Mouse (Mus musculus) heart, adult 9 months (tissue): ENCODE measurements around the gene Fam207a.

Source experiments
- DNase-seq, 2 experiments: peaks; one replicate each; pipeline ENCODE4 v3.0.0; 2022; ENCODE audit warnings: low spot score in 2 of 2

The Fam207a gene

DNA sequence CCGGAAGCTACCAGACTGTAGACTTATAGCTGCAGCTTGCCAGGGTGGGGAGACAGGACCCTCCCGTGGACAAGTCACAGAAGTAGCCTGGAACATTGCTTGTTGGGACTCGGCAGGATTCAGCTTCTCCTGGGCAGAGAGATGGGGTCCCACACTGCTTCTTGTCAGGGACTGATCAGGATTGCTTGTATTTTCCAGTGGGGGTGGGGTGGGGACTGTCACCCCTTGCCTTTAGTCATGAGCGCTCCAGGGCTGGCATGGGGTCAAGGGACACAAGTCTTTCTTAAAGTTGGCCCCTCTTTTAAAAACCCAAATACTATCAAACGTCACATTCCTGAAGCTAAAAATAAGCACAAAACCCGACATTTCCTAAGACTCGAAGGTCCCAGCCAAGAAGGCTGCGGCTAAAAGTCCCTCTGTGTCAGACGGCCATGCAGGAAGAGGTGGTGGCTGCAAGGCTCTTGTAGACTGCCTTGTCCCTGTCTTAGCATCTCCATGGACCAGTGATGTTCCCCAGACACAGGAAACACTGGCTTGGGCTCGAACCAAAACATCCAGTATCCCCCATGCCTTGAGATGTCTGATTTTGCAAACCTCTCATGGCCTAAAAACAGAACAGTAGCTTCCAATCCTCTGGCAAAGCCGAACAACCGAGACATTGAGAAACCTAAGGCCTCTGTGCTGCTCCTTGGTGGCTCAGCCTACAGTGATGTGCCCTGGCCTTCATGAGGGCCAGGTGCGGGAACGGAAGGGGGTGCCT is 60.2 kb downstream of the Fam207a start:
- DNase-seq, result peak in 1 of 2 experiments; percentile 65

DNA sequence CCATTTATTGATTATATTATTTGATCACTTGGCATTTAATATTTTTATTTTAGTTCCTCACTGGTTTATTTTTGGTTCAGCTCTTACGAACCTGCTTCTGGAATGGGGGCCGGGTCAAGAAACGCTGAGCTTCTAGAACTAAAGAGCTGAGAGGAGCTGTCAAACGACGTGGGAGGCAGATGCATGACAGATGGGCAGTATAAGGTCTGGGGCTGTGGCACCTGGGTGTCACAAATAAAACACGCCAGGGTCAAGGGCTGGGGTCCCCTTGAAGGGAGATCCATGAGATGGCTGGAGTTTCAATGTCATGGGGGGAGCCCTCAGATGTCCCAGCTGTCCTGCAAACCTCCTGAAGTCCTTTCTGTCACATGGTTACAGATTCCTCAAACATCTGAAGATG is 60.8 kb downstream of the Fam207a start:
- DNase-seq, result no peak

DNA sequence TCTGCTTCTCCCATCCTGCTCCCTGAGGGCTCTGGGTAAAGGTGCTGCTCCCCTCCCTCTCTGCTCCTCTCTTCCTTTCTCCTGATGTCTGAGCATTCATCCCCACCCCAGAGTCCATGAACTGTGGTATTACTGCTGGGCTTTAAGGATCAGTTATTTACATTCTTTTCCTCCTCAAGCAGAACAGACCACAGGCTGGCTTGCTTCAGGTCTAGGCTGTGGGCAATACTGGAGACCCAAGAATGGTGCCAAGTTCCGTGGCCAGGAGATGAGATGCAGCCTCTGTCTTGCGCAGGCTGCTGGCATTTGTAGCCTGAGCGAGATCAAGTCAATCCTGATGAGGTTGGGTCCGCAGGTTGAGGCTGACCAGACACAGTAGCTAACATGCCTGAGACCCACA is 63.8 kb downstream of the Fam207a start:
- no peak for DNase-seq

- no peak for DNase-seq
These were observed 65.5 kb downstream of the Fam207a start for GRCm38 (mm10) chr10:77450159-77450464.

DNA sequence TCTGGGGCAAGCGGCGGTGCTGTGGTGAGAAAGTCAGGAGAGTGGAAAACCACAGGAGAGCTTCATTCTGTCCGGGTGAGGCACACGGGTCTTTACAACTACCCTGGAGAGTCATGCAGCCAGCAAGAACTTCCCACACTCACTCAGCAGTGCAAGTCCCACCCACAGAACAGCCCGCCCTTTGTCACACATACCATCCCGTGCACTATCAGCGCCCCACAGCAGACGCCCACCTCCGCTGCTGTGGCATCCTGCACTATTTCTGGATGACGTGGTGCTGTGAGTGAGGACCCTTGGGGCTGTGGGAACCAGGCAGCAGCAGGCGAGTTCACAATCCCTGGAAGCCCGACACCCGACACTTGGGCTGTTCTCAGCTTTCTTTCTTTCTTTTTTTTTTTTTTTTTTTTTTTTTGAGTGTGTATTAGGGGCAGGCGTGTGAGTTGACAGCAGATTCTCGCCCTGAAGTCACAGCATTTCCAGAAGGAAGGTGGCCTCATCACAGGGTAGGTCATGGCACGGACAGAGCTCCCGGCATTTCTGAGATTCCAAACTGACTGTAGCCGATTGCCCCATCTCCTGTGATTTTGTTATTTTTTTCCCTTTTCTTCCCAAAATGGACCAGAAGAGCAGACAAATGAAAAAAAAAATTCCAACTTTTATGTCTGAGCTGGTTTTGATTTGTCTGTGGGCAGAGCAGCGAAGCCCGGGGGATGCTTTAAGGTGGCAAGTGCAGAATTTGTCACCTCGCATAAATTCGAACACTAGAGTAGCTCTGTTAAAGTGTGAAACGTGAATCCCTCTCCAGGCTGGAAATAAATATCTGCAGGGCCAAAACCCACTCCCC is 66.0 kb downstream of the Fam207a start:
- DNase-seq, result no peak

GRCm38 (mm10) chr10:77448698-77449247 is 66.8 kb downstream of the Fam207a start:
- no peak for DNase-seq

DNA sequence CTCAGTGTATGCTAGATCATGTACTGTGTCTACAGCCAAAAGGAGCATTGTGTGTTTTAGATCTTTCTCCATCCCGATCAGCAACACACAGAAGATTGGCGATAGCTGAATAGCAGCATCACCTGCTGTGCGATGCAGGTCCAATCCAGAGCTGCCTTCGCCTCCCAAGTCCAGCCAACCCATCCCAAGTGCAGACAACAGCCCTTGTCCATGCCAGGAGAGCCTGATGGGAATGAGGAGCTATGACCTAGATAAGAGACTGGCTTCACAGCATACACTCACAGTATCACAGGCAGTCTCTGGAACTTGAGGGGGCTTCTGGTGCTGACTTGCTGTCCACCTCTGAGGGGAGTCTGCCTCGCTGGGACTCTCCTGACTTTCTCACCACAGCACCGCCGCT is 67.4 kb downstream of the Fam207a start:
- no peak for DNase-seq

DNA sequence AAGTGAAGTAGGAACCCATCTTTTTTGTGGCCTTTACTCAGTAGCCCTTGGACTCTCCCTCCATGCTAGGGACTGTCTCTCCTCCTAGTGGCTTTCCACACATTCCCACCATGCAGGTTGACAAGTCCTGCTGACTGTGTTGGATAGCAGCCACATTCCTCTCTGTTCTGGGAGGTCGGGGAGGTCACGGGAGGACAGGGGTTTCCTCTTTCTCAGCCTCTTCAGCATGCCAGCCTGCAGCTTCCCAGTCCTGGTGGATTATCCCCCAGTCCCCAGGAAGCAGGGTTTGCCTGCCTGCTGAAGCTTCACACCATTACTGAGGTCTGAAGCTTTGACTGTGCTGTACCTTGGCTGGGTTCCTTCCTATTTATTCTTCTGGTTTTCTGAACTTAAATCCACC is 67.8 kb downstream of the Fam207a start:
- peak in 1 of 2 experiments; percentile 54 for DNase-seq

GRCm38 (mm10) chr10:77442250-77442649 is 73.3 kb downstream of the Fam207a start:
- DNase-seq, result no peak

DNA sequence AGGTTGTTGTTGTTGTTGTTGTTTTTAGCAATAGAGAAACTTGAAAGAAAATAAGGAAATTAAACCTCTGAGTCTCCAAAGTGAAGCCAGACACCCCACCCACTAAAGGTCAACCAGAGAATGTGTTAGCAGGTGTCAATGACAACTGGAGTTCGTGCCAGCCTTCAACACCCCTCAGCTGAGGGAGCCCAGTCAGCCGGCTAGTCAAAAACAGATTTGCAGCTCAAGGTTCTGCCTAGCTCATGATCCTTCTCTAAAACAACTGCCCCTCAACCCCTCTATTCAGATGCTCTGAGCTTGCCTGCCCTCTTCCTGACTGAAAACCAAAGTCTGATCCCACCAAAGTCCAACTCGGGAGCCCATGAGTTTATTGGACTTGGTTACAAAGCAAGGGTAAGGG is 73.8 kb downstream of the Fam207a start:
- peak; percentile 48 to 50 for DNase-seq

GRCm38 (mm10) chr10:77440841-77441755 is 74.5 kb downstream of the Fam207a start:
- peak; percentile 84 to 87 for DNase-seq

- DNase-seq, result peak in 1 of 2 experiments; percentile 18
These were observed 75.3 kb downstream of the Fam207a start for GRCm38 (mm10) chr10:77440286-77440685.

DNA sequence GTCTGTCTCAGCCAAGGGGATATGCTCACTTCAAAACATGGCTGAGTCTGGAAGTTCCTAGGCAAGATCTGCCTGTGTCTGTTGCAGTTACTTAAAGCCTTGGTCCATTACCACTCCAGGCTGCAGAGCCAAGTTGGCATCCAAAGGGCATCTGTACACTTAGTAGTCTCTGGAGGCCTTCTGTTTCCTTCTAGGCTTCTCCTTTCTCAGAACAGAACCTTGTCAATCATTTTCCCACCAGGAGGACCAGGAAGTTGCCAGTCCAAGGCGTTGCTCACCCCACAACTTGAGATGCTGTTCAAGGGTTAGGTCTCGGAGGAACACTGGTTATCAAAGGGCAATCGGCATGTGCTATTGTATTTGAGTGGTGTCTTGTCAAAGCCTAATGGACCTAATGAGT is 76.6 kb downstream of the Fam207a start:
- no peak for DNase-seq

DNA sequence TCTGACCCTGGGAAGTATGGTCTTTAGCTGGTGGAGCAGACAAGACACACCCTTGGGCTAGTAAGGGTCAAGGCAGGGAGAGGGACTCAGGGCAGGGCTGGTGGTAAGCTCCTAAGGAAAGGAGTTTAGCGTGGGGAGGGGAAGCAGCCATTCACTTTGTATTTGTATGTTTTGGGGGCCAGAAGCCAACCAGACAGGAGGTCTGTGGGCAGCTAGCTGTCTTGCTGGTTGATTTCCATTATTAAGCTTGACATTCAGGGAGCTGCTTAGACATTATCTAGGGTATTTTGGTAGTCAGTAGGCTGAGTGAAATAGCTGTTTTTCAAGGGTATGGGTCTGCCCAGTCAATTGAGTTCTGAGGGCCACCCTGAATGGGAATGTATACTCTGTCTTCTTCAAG is 77.6 kb downstream of the Fam207a start:
- no peak for DNase-seq
